Mouse (Mus musculus) bone marrow macrophage, adult 2 months (primary cell): Measurements from ENCODE around the gene Rnf181.

ENCODE experiments used
- CTCF ChIP-seq: IDR thresholded peaks from 2 replicates; pipeline ENCODE4 v1.5.1; 2012; ENCODE audit warnings: low read depth, mild to moderate bottlenecking, low read length, moderate library complexity
- POLR2A ChIP-seq: IDR thresholded peaks from 2 replicates; pipeline ENCODE4 v1.6.1; 2012; ENCODE audit warnings: mild to moderate bottlenecking, low read depth, low read length, borderline replicate concordance

- TF ChIP-seq POLR2A: no peak
- TF ChIP-seq CTCF: no peak
These were observed 761 bp upstream of the Rnf181 start for GRCm38 (mm10) chr6:72367460-72367974.
